Mouse (Mus musculus): Measurements from ENCODE around the gene Myh14. TPM values are rescaled to one million over a fixed set of nuclear protein-coding genes. Genes with fewer than 3 reads are reported as not detected.

The Myh14 gene
- total and polyA plus RNA-seq, 3 experiments = under 0.01 to 0.08 TPM; not detected in 1

- Histone ChIP-seq H3K36me3 (ENCODE audit: control insufficient read depth in 1 of 2, insufficient read depth in 2 of 2, low read length in 2 of 2) (no peaks in the 10 kb centered on the region), H3K9ac (ENCODE audit: control insufficient read depth, low read depth, low read length, poor library complexity, severe bottlenecking) (no peak overlapping the region), H3K79me2 (ENCODE audit: control insufficient read depth, insufficient read depth, low read length, poor library complexity) (no peaks in the 10 kb centered on the region), H3K27ac (ENCODE audit: control insufficient read depth, low read depth, low read length) (no peak overlapping the region), H3K4me3 (ENCODE audit: control insufficient read depth in 1 of 2, insufficient read depth in 1 of 2, low read depth in 2 of 2, low read length in 2 of 2) (no peak overlapping the region), H3K4me1 (ENCODE audit: control insufficient read depth in 1 of 2, insufficient read depth in 2 of 2, low read length in 2 of 2) (no peaks in the 10 kb centered on the region), H3K9me3 (replicated peaks; ENCODE audit: insufficient read depth, low read length) (no peaks in the 10 kb centered on the region), H3K27me3 (ENCODE audit: control insufficient read depth in 1 of 2, insufficient read depth in 2 of 2, low read length in 2 of 2) (no peaks in the 10 kb centered on the region)
- TF ChIP-seq KAT2A (conservative IDR thresholded peaks at IDR 0.05; ENCODE audit: low read depth, low read length) (no peak), EP300 (IDR thresholded peaks at IDR 0.05; ENCODE audit: low read depth in 1 of 2, low read length in 2 of 2) (no peak), CHD1 (IDR thresholded peaks at IDR 0.05; ENCODE audit: low read depth, low read length) (no peak), ZKSCAN1 (IDR thresholded peaks at IDR 0.05; ENCODE audit: low read depth, low read length) (no peak), RAD21 (IDR thresholded peaks at IDR 0.05; ENCODE audit: low read depth, low read length) (no peak), TBP (IDR thresholded peaks at IDR 0.05; ENCODE audit: low read depth, low read length) (no peak), UBTF (IDR thresholded peaks at IDR 0.05; ENCODE audit: borderline replicate concordance, insufficient read depth, low read depth, low read length) (no peak), ZMIZ1 (IDR thresholded peaks at IDR 0.05; ENCODE audit: low read depth, low read length) (no peak)
- no peak for DNase-seq (ENCODE audit: low read depth, low spot score)
These were observed 58.5 kb downstream of the Myh14 start for GRCm38 (mm10) chr7:44612192-44612591.

GRCm38 (mm10) chr7:44606171-44606901 lies 64.3 kb downstream of the Myh14 start:
- H3K9ac ChIP-seq (ENCODE audit: control insufficient read depth, low read depth, low read length, poor library complexity, severe bottlenecking) = no peak overlapping the region
- no peaks in the 10 kb centered on the region for H3K4me1 ChIP-seq (ENCODE audit: control insufficient read depth in 1 of 2, insufficient read depth in 2 of 2, low read length in 2 of 2)
- H3K36me3 ChIP-seq (ENCODE audit: control insufficient read depth in 1 of 2, insufficient read depth in 2 of 2, low read length in 2 of 2) = no peaks in the 10 kb centered on the region
- no peak overlapping the region for H3K27ac ChIP-seq (ENCODE audit: control insufficient read depth, low read depth, low read length)
- H3K9me3 ChIP-seq (replicated peaks; ENCODE audit: insufficient read depth, low read length) = no peaks in the 10 kb centered on the region
- TF ChIP-seq ZMIZ1 (IDR thresholded peaks at IDR 0.05; ENCODE audit: low read depth, low read length) (no peak), NELFE (IDR thresholded peaks at IDR 0.05; ENCODE audit: low read depth, low read length) (no peak), UBTF (IDR thresholded peaks at IDR 0.05; ENCODE audit: borderline replicate concordance, insufficient read depth, low read depth, low read length) (no peak), ZKSCAN1 (IDR thresholded peaks at IDR 0.05; ENCODE audit: low read depth, low read length) (no peak), HCFC1 (IDR thresholded peaks at IDR 0.05; ENCODE audit: low read depth, low read length) (no peak), USF1 (IDR thresholded peaks at IDR 0.05; ENCODE audit: low read depth, low read length) (no peak), ETS1 (IDR thresholded peaks at IDR 0.05; ENCODE audit: low read depth, low read length) (no peak), GABPA (IDR thresholded peaks at IDR 0.05; ENCODE audit: low read depth, low read length) (no peak), MAZ (IDR thresholded peaks at IDR 0.05; ENCODE audit: low read depth, low read length) (no peak), TCF12 (IDR thresholded peaks at IDR 0.05; ENCODE audit: low read depth, low read length) (no peak), CTCF (IDR thresholded peaks at IDR 0.05 in 2 of 3, conservative IDR thresholded peaks at IDR 0.05 in 1 of 3; ENCODE audit: control insufficient read depth in 1 of 3, insufficient read depth in 1 of 3, low read depth in 2 of 3, low read length in 3 of 3, poor library complexity in 1 of 3, severe bottlenecking in 1 of 3) (no peak), EP300 (IDR thresholded peaks at IDR 0.05; ENCODE audit: low read depth in 1 of 2, low read length in 2 of 2) (no peak), USF2 (IDR thresholded peaks at IDR 0.05; ENCODE audit: borderline replicate concordance in 1 of 2, insufficient read depth in 1 of 2, low read depth in 1 of 2, low read length in 2 of 2) (no peak), CHD2 (IDR thresholded peaks at IDR 0.05; ENCODE audit: low read length) (no peak), KAT2A (conservative IDR thresholded peaks at IDR 0.05; ENCODE audit: low read depth, low read length) (no peak)
- no peaks in the 10 kb centered on the region for H3K79me2 ChIP-seq (ENCODE audit: control insufficient read depth, insufficient read depth, low read length, poor library complexity)
- no peak for DNase-seq (ENCODE audit: low read depth, low spot score)
- H3K27me3 ChIP-seq (ENCODE audit: control insufficient read depth in 1 of 2, insufficient read depth in 2 of 2, low read length in 2 of 2) = no peaks in the 10 kb centered on the region
- no peak overlapping the region for H3K4me3 ChIP-seq (ENCODE audit: control insufficient read depth in 1 of 2, insufficient read depth in 1 of 2, low read depth in 2 of 2, low read length in 2 of 2)

Measured in MEL (cell line).